Mouse (Mus musculus) liver, postnatal 0 days (tissue): ENCODE data around the gene Eif2a. TPM values are rescaled to one million over a fixed set of nuclear protein-coding genes. Genes with fewer than 3 reads are reported as not detected.
A peak's percentile ranks its signal among the peaks of the same experiment; 100 is the strongest.
"Not testable (repeated sequence)": the region's sequence is repeated elsewhere in the genome, so short reads cannot be mapped to it uniquely, and the experiment has no call there.

Source experiments
- ATAC-seq: fragments of 200-750 bp; cut with Nextera tagmentation; 2 replicates; pipeline ENCODE4 v1.8.0; 2017; ENCODE audit warnings: mild to moderate bottlenecking, moderate library complexity
- DNase-seq: peaks from one replicate; pipeline ENCODE4 v3.0.0-alpha.2; 2016
- H3K27ac ChIP-seq: fragments of 300-500 bp; sonication (generic); 2 replicates; pipeline ENCODE4 v1.5.1; 2014; ENCODE audit warnings: antibody characterized with exemption, moderate library complexity, mild to moderate bottlenecking, low read depth
- H3K27me3 ChIP-seq: fragments of 300-500 bp; sonication (generic); 2 replicates; pipeline ENCODE4 v1.6.1; 2014; ENCODE audit warnings: low read length, control low read depth, mixed read lengths; ENCODE audit not compliant: insufficient read depth
- H3K36me3 ChIP-seq: fragments of 300-500 bp; sonication (generic); replicated peaks from 2 replicates; pipeline ENCODE4 v1.6.1; 2014; ENCODE audit warnings: mild to moderate bottlenecking, control low read depth, low read length, moderate library complexity, mixed read lengths; ENCODE audit not compliant: insufficient read depth
- H3K4me1 ChIP-seq: fragments of 300-500 bp; sonication (generic); 2 replicates; pipeline ENCODE4 v1.6.1; 2014; ENCODE audit warnings: antibody characterized with exemption, mild to moderate bottlenecking, control low read depth; ENCODE audit not compliant: insufficient read depth
- H3K4me2 ChIP-seq: fragments of 300-500 bp; sonication (generic); 2 replicates; pipeline ENCODE4 v1.6.1; 2014; ENCODE audit warnings: low read depth, mild to moderate bottlenecking, low read length, moderate library complexity, mixed read lengths
- H3K4me3 ChIP-seq: fragments of 300-500 bp; sonication (generic); 2 replicates; pipeline ENCODE4 v1.5.1; 2014; ENCODE audit warnings: low read depth, low read length
- H3K9ac ChIP-seq: fragments of 300-500 bp; sonication (generic); replicated peaks from 2 replicates; pipeline ENCODE4 v1.6.1; 2014; ENCODE audit warnings: mild to moderate bottlenecking, moderate library complexity
- H3K9me3 ChIP-seq: fragments of 300-500 bp; sonication (generic); 2 replicates; pipeline ENCODE4 v1.6.1; 2016; ENCODE audit warnings: mild to moderate bottlenecking, control low read depth, low read length, mixed read lengths
- CTCF ChIP-seq: sonication (generic); IDR thresholded peaks from 2 replicates; pipeline ENCODE4 v1.5.1; 2016; ENCODE audit warnings: antibody characterized with exemption, low read depth
- EP300 ChIP-seq: IDR thresholded peaks from 2 replicates; pipeline ENCODE4 v1.6.1; 2016; ENCODE audit warnings: antibody characterized with exemption, low read depth, mild to moderate bottlenecking
- WGBS: fragments of 180-500 bp; shearing (Covaris S2); extraction: QIAGEN DNeasy Blood & Tissue Kit; methylation state at CpG from one replicate; pipeline ENCODE4 v1.1.7; 2014; ENCODE audit not compliant: insufficient replicate concordance; 5-methylcytosine and 5-hydroxymethylcytosine counted together
- polyA plus RNA-seq: library from polyadenylated mRNA; unstranded; fragments of >200 nt; fragmentation: Nextera tagmentation; extraction: Ambion mirVana; gene quantifications from 2 replicates; pipeline ENCODE4 v1.2.1, GENCODE M21; 2015

Eif2a gene
- polyA plus RNA-seq, 1 experiment from 2014 or later: 20.1 TPM

GRCm38 (mm10) chr3:58582297-58582696 lies 56.7 kb downstream of the Eif2a start:
- Histone ChIP-seq H3K4me3 (no peak overlapping the region), H3K9ac (no peak overlapping the region), H3K9me3 (no peaks in the 10 kb centered on the region), H3K27ac (0 out of 2 replicates have a peak overlapping the region, but pooled peaks have one; percentile 4), H3K36me3 (peaks cover 20% of the 10 kb centered on the region), H3K4me1 (peaks cover 26% of the 10 kb centered on the region), H3K4me2 (no peak overlapping the region), H3K27me3 (no peaks in the 10 kb centered on the region)
- ATAC-seq: no peak
- TF ChIP-seq EP300 (no peak), CTCF (no peak)
- WGBS: 42% methylated on average over 5 of the region's 5 CpGs
- DNase-seq: no peak

GRCm38 (mm10) chr3:58582788-58583426 lies 57.3 kb downstream of the Eif2a start:
- Histone ChIP-seq H3K27me3 (no peaks in the 10 kb centered on the region), H3K36me3 (peaks cover 26% of the 10 kb centered on the region), H3K9me3 (no peaks in the 10 kb centered on the region), H3K27ac (no peak overlapping the region), H3K9ac (no peak overlapping the region), H3K4me3 (no peak overlapping the region), H3K4me1 (peaks cover 24% of the 10 kb centered on the region), H3K4me2 (no peak overlapping the region)
- no peak for DNase-seq
- no peak for TF ChIP-seq EP300
- 57% methylated on average over 5 of the region's 5 CpGs for WGBS
- peak; percentile 64 for ATAC-seq

GRCm38 (mm10) chr3:58590544-58590943 lies 64.9 kb downstream of the Eif2a start:
- DNase-seq, H3K4me3 ChIP-seq, H3K9ac ChIP-seq, H3K9me3 ChIP-seq, H3K27me3 ChIP-seq, H3K27ac ChIP-seq, H3K4me2 ChIP-seq, ATAC-seq, H3K4me1 ChIP-seq: not testable (repeated sequence)
- WGBS: 90% methylated on average over 4 of the region's 4 CpGs
- H3K36me3 ChIP-seq: peaks cover 38% of the 10 kb centered on the region

- H3K27ac ChIP-seq, H3K27me3 ChIP-seq, H3K4me3 ChIP-seq, H3K9ac ChIP-seq, ATAC-seq, H3K4me2 ChIP-seq, DNase-seq, H3K9me3 ChIP-seq, H3K4me1 ChIP-seq: not testable (repeated sequence)
- H3K36me3 ChIP-seq: peaks cover 21% of the 10 kb centered on the region
- 92% methylated on average over 7 of the region's 7 CpGs for WGBS
Measured at GRCm38 (mm10) chr3:58592666-58593065, 67.0 kb downstream of the Eif2a start.

- no peak overlapping the region for H3K4me3 ChIP-seq
- ATAC-seq (no peak), DNase-seq (no peak)
- whole genome bisulfite sequencing: 69% methylated on average over 5 of the region's 5 CpGs
- H3K9ac ChIP-seq: no peak overlapping the region
- H3K4me1 ChIP-seq: no peaks in the 10 kb centered on the region
- TF ChIP-seq EP300: no peak
- no peak for TF ChIP-seq CTCF
- H3K36me3 ChIP-seq: peaks cover 14% of the 10 kb centered on the region
- H3K27me3 ChIP-seq: no peaks in the 10 kb centered on the region
- no peak overlapping the region for H3K4me2 ChIP-seq
- no peak overlapping the region for H3K27ac ChIP-seq
- H3K9me3 ChIP-seq: no peaks in the 10 kb centered on the region
Measured at GRCm38 (mm10) chr3:58593623-58594022, 68.0 kb downstream of the Eif2a start.

Other genes starting within 250 kb of the Eif2a start
- gene Tsc22d2, start 111.1 kb upstream of the Eif2a start, polyA plus RNA-seq: 5.5 and 6.1 TPM in 2 replicates
- gene Serp1, start 71 bp downstream of the Eif2a start, polyA plus RNA-seq: 115 and 118 TPM in 2 replicates
- gene Selenot, start 50.8 kb downstream of the Eif2a start, polyA plus RNA-seq: 13.5 TPM in 2 replicates
- not detected in 2 replicates for gene Erich6, start 111.4 kb downstream of the Eif2a start, polyA plus RNA-seq
- gene Siah2, start 166.6 kb downstream of the Eif2a start, polyA plus RNA-seq: 7.1 and 8.6 TPM in 2 replicates